Mouse (Mus musculus) MEL (cell line): Measurements from ENCODE around the gene Stom.

Experiments used
- CTCF ChIP-seq, 3 experiments: IDR thresholded peaks in 2 of 3; conservative IDR thresholded peaks in 1 of 3; 2 replicates each; pipeline ENCODE4 v1.5.1; 2011 to 2012; ENCODE audit warnings: low read length in 3 of 3, low read depth in 2 of 3, mild to moderate bottlenecking in 2 of 3, improper control_type of control experiment in 1 of 3, inconsistent platforms in 1 of 3, mixed read lengths in 1 of 3, moderate library complexity in 1 of 3; ENCODE audit not compliant: control insufficient read depth in 1 of 3, insufficient read depth in 1 of 3, poor library complexity in 1 of 3, severe bottlenecking in 1 of 3
- GABPA ChIP-seq: IDR thresholded peaks from 2 replicates; pipeline ENCODE4 v1.6.1; 2012; ENCODE audit warnings: low read depth, mild to moderate bottlenecking, inconsistent platforms, low read length, improper control_type of control experiment, moderate library complexity
- MYC ChIP-seq: IDR thresholded peaks from 2 replicates; pipeline ENCODE4 v1.6.1; 2011; ENCODE audit warnings: low read depth, mild to moderate bottlenecking, low read length, improper control_type of control experiment, moderate library complexity
- POLR2A ChIP-seq, 2 experiments: IDR thresholded peaks; 2 replicates each; pipeline ENCODE4 v1.6.1; 2011 to 2012; ENCODE audit warnings: low read length in 2 of 2, mild to moderate bottlenecking in 2 of 2, control low read depth in 1 of 2, improper control_type of control experiment in 1 of 2, low read depth in 1 of 2, moderate library complexity in 1 of 2; ENCODE audit not compliant: control insufficient read depth in 1 of 2, insufficient read depth in 1 of 2, poor library complexity in 1 of 2
- RCOR1 ChIP-seq: IDR thresholded peaks from 2 replicates; pipeline ENCODE4 v1.6.1; 2012; ENCODE audit warnings: low read depth, mild to moderate bottlenecking, inconsistent platforms, low read length, improper control_type of control experiment
- UBTF ChIP-seq: IDR thresholded peaks from 2 replicates; pipeline ENCODE4 v1.6.1; 2012; ENCODE audit warnings: low read depth, mild to moderate bottlenecking, inconsistent platforms, low read length, improper control_type of control experiment, moderate library complexity, borderline replicate concordance; ENCODE audit not compliant: insufficient read depth
- USF1 ChIP-seq: IDR thresholded peaks from 2 replicates; pipeline ENCODE4 v1.6.1; 2014; ENCODE audit warnings: low read depth, mild to moderate bottlenecking, inconsistent platforms, low read length, improper control_type of control experiment, moderate library complexity
- ZC3H11A ChIP-seq: IDR thresholded peaks from 2 replicates; pipeline ENCODE4 v1.6.1; 2012; ENCODE audit warnings: low read depth, mild to moderate bottlenecking, inconsistent platforms, low read length, improper control_type of control experiment

DNA sequence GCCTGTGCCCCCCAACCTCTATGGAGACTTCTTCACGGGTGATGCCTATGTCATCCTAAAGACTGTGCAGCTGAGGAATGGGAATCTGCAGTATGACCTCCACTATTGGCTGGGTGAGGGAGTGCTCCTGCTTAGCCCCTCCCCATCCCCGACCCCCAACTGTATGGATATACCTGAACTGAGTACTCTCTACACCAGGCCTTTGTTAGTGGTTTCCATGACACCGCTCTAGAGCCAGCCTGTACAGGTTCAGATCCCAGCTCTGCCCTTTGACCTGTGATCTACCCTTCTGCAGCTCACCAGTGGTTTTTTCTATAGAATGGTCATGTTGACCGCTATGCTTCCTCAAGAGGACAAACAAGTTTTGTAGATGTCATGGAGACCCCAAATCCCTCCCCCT is 52.8 kb downstream of the Stom start:
- TF ChIP-seq RCOR1 (no peak), MYC (no peak), UBTF (no peak), ZC3H11A (no peak), GABPA (no peak), CTCF (IDR thresholded peaks at IDR 0.05 in 2 of 3, conservative IDR thresholded peaks at IDR 0.05 in 1 of 3; ENCODE audit: control insufficient read depth in 1 of 3, insufficient read depth in 1 of 3, low read depth in 2 of 3, low read length in 3 of 3, poor library complexity in 1 of 3, severe bottlenecking in 1 of 3) (no peak), POLR2A (IDR thresholded peaks at IDR 0.05; ENCODE audit: control insufficient read depth in 1 of 2, insufficient read depth in 1 of 2, low read depth in 1 of 2, low read length in 2 of 2, poor library complexity in 1 of 2) (no peak), USF1 (no peak)
